Mouse (Mus musculus) right cerebral cortex, postnatal 14 days (tissue): ENCODE measurements around the gene Ube2s.
"Not testable (repeated sequence)": the region's sequence is repeated elsewhere in the genome, so short reads cannot be mapped to it uniquely, and the experiment has no call there.

ENCODE experiments used
- DNase-seq: peaks from one replicate; pipeline ENCODE4 v3.0.0; 2022

The Ube2s gene

GRCm38 (mm10) chr7:4812303-4813104 is at the start of gene Ube2s:
TSS of gene Ube2s (minus strand) at chr7:4812590.
- DNase-seq: peak; percentile 97

- DNase-seq: not testable (repeated sequence)
These were observed 48.5 kb upstream of the Ube2s start for GRCm38 (mm10) chr7:4860926-4861325.

- no peak for DNase-seq
These were observed 47.1 kb upstream of the Ube2s start for GRCm38 (mm10) chr7:4859418-4859978.

GRCm38 (mm10) chr7:4857321-4857720 is 44.9 kb upstream of the Ube2s start:
- DNase-seq: peak; percentile 40

GRCm38 (mm10) chr7:4856508-4856907 is 44.1 kb upstream of the Ube2s start:
- no peak for DNase-seq

GRCm38 (mm10) chr7:4853613-4854012 is 41.2 kb upstream of the Ube2s start:
- no peak for DNase-seq

- no peak for DNase-seq
These were observed 38.9 kb upstream of the Ube2s start for GRCm38 (mm10) chr7:4851315-4851688.

- no peak for DNase-seq
These were observed 38.4 kb upstream of the Ube2s start for GRCm38 (mm10) chr7:4850621-4851314.

- no peak for DNase-seq
These were observed 37.0 kb upstream of the Ube2s start for GRCm38 (mm10) chr7:4849372-4849771.

- peak; percentile 81 for DNase-seq
These were observed 32.5 kb upstream of the Ube2s start for GRCm38 (mm10) chr7:4844917-4845309.

- peak; percentile 56 for DNase-seq
These were observed 32.0 kb upstream of the Ube2s start, which contains the start of gene Shisa7 for GRCm38 (mm10) chr7:4844245-4844916. TSS of gene Shisa7 (minus strand) at chr7:4844696.

GRCm38 (mm10) chr7:4843604-4844244 is 31.3 kb upstream of the Ube2s start:
- peak; percentile 85 for DNase-seq

- peak; percentile 55 for DNase-seq
These were observed 30.3 kb upstream of the Ube2s start for GRCm38 (mm10) chr7:4842634-4843131.

GRCm38 (mm10) chr7:4842077-4842476 is 29.7 kb upstream of the Ube2s start:
- DNase-seq: no peak

- DNase-seq: no peak
These were observed 25.2 kb upstream of the Ube2s start for GRCm38 (mm10) chr7:4837639-4838038.

- DNase-seq: peak; percentile 52
These were observed 24.0 kb upstream of the Ube2s start for GRCm38 (mm10) chr7:4836351-4836792.

GRCm38 (mm10) chr7:4835631-4836327 is 23.4 kb upstream of the Ube2s start:
- DNase-seq: no peak

GRCm38 (mm10) chr7:4830476-4830875 is 18.1 kb upstream of the Ube2s start:
- no peak for DNase-seq

GRCm38 (mm10) chr7:4825365-4825764 is 13.0 kb upstream of the Ube2s start:
- DNase-seq: no peak

GRCm38 (mm10) chr7:4822162-4822907 is 9.9 kb upstream of the Ube2s start:
- DNase-seq: no peak

- DNase-seq: no peak
These were observed 9.3 kb upstream of the Ube2s start for GRCm38 (mm10) chr7:4821690-4822089.
